Mouse (Mus musculus) liver, adult (tissue): ENCODE results near the gene 4930432M17Rik.

ENCODE experiments used
- GATA4 ChIP-seq: IDR thresholded peaks from 2 replicates; pipeline ENCODE4 v1.6.1; 2014; ENCODE audit warnings: mild to moderate bottlenecking, low read length; ENCODE audit not compliant: insufficient replicate concordance

The 4930432M17Rik gene

DNA sequence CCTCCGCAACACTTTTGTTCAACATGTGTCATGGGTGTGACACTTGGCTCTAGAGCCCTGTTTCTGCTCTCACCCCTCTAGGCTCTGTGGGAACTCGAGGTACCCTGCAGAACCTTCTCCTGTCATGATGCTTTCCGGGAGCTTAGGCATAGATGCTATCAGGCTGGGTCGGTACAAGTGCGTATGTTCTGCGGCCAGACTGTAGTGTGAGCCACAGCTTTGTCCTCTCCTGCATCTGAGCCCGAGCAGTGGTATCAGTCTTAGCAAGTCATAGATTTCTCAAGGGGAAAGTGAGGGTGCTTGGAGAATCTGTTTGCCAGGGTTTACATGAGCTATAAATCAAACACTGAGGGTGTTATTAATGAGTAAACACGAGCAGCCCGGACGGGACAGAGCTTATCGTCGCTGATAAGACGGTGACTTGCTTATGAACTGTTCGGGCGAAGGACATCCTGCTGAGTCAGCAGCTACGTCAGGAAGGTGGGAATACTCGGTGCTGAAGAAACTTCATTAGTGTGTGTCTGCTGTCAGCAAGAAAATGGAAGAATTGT is 42.7 kb downstream of the 4930432M17Rik start:
- TF ChIP-seq GATA4 = no peak; the same call in 1 of the 2 replicates

DNA sequence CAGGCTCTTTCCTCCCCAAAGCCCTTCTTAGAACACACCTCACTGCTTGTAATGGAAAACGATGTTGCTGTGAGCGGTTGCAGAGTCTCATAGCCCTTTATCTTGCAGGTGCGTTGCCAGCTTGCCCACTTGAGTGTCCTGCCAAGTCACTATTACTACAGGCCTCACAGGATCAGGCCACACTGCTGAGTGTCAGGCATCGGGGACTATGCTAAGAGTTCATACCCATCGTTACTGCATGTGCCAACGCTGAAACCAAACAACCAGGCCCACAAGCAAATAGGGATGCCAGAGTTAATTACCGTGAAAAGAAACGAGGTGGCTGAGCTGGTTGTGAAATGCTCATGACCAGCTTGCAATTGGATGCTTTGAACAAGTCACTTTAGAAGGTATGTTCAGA is 43.3 kb downstream of the 4930432M17Rik start:
- no peak for TF ChIP-seq GATA4

DNA sequence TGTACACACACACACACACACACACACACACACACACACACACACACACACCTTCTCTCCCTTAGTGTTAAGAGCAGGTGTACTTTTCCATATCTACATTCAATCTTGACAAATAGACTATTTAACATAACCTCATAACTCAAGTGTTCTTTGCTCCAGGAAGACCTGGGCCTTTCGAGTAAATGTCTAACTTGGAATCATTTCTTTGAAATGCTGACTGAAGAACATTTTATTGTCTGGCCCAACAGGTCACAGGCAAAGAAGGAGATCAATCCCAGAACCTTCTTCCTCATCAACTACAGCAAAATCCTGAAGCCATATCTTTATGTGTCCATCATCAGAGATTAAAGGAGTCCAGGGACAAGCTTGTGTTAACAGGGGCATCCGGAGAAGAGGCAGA is 43.9 kb downstream of the 4930432M17Rik start:
- no peak for TF ChIP-seq GATA4

DNA sequence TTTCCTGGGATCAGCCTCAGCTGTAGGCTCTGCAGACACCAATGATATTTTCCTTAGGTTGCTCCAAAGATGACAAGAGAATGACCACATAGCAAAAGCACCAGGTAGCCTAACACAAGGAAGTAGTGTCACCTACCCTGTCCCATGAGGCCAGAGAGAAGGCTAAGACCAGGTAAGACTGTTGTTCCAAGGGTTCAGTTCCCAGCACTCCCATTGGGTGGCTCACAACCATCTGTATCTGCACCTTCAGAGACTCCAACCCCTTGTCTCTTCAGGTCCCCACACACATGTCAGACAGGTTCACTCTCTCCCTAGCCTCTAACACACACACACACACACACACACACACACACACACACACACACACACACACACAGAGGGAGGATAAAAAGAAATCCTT is 44.8 kb downstream of the 4930432M17Rik start:
- TF ChIP-seq GATA4 = no peak

DNA sequence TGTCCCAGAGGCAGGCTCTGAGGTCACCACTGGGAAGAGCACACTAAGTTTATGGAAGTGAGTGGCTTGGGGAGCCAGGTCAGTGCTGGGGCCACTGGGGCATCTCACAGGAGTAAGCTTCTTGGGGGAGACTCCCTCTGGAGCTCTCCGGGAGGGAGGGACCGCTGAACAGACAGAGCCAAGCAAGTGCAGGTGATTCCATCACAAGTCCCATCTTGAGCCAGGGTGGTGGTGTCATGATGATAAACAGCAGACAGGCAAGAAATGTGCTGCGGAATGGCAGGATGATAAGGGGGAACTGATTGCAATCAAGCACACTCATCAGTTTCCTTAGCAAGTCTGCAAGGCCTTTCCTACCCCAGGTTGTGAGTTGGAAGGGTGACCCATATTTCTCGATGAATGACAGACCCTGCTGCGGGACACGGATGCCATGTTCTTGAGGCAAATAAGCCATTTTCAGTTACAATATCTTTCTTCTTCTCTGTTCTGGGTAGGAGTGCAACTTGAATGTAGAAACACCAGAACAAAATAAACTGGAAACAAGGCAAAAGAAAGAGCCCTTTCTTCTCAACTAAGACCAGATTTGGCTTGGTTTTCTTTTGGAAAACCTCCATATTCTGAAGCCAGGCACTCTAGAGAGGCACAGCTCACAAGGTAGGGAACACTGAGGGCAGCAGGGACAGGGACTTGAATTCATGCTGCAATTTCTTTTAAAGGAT is 45.3 kb downstream of the 4930432M17Rik start:
- no peak for TF ChIP-seq GATA4

DNA sequence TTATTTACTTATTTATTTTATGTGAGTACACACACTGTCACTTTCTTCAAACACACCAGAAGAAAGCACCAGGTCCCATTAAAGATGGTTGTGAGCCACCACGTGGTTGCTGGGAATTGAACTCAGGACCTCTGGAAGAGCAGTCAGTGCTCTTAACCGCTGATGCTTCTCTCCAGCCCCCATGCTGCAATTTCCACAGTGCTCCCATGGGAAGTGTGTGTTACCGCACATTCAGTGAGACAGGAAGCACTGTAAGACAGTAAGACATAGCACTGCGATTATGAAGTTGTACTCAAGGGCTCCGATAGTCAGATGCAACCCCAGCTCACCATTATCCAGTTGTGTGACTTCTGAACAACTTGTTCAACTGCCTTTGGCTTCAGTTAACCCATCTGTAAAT is 45.9 kb downstream of the 4930432M17Rik start:
- TF ChIP-seq GATA4 = no peak

DNA sequence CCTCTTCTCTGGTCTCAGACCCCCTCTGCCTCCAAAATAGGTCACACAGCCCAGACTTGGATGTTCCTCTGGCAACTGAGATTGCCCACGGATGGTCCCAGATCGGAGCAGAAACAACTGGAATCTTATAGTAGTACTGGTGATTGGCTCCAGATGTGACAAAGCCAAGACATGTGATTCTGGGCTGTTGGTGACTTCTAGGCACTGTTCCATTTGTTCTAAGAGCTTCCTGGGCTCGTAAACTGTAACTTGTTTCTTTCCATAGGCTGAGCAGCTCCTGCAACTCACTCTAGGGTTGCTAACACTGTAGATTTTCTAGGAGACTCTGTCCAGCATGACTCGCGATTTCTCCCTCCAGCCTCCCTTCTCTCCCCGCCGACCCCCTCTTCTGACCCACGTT is 48.1 kb downstream of the 4930432M17Rik start:
- TF ChIP-seq GATA4 = no peak

DNA sequence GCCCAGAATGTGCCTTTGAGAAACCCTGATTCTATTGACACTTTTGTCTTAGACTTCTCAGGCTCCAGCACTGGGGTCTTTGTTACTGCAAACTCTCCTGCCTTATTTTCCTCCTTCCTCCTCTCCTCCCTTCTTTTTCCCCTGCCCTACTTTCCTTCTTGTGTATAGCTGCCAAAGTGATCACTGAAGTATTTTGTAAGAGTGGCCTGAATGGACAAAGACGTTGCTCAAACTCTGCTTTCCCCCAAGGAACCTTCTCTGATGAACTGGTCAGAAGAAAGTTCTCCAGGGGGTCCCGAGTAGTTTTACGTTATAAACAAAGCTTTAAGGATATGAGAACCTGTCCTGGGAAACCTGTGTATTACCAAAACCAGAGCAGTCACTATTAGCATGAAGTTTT is 49.1 kb downstream of the 4930432M17Rik start:
- no peak for TF ChIP-seq GATA4

DNA sequence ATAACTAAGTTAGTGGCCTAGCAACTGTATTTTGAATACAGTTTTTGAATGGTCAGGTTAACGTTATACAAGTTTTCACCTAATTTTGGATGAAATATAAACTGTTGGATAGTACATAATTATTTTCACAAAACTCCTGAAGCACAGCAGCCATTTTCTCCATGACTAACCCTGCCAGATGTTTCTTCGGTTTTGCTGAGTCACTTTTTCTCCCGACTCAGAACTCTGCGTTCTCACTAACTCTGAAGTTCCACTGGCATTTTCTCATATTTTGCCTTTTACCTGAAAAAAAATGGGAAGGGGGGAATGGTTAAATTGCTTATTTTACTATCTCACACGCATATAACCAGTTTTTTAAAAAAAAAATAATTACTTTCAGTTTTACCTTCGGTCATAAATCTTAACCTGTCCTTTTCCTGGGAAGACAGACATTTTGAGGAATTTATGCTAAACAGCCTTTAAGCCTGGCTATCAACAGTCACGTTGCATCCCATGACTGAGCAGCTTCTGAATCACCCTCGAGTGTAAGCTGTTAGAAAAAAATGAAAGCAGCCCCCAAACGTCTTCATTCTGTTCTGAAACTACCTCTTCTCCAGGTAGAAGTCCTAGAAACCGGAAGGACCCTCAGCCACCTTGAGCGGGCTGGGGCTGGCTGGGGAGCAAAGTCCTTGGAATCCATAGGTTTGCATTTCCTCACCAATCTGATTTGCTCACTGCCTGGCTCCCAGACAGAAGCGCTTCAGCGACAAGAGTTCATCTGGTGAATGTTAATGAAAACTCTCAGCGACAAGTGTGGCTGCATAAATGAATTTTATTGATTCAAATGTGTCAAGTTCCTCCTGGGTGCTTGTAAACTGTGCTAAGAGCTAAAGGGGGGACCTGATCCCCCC is 50.5 kb downstream of the 4930432M17Rik start:
- no peak for TF ChIP-seq GATA4

DNA sequence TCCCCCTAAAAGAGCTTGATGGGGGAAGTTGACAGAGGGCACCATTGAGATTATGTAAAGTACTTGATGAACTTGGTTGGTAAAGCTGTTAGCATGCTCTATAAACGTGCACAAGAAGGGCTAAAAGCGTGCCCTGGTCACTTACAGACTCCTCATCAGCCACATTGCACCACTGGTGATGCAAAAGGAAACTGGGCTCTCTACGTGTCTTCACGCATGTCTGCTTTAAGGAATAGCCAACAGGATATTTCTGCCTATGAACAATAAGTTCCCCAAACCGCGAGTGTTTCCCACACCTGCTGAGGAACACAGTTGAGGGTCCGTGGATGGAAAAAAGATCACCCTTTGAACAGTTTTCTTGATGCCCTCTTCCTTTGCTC is 51.1 kb downstream of the 4930432M17Rik start:
- TF ChIP-seq GATA4 = no peak

DNA sequence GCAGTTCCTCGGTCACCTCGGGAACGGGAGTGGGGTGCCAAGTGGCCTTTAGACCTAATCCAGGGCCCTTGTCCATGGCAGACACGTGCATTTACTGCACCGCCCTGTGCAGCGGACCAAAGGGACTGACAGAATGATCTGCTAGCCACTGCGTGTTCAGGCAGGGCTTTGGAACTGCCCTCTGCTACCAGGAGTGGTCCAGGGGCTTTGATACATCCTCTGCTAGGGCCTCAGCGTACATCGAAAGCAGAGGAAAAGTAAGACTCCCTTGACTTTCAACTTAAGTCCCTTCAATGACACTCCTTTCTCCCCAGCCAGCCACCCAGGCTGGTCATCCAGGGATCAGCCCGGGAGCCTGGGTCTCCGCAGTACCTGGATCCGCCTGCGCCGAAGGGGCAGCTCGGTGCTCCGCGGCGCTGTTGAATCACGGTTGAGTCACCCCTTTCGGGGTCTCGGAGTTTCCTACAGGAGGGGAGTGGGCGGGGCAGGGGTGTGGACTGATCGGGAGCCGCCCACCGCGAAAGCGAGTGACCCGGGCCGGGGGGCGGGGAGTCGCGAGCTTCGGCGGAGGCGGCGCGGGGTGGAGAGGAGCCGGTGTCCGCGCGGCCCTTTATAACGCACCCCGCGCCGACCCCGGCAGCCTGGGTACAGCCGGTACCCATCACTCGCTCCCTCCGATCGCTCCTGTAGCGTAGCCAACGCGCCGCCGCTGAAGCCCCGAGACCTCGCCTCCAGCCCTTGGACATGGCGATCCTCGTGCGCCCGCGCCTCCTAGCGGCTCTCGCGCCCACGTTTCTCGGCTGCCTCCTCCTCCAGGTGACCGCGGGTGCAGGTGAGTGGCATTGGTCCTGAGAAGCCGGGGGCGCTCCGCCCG is 52.6 kb downstream of the 4930432M17Rik start, which contains the start of gene F3:
Gene F3 (plus strand): TSS at position 567 of the 874 bp plus-strand sequence.
- no peak for TF ChIP-seq GATA4

DNA sequence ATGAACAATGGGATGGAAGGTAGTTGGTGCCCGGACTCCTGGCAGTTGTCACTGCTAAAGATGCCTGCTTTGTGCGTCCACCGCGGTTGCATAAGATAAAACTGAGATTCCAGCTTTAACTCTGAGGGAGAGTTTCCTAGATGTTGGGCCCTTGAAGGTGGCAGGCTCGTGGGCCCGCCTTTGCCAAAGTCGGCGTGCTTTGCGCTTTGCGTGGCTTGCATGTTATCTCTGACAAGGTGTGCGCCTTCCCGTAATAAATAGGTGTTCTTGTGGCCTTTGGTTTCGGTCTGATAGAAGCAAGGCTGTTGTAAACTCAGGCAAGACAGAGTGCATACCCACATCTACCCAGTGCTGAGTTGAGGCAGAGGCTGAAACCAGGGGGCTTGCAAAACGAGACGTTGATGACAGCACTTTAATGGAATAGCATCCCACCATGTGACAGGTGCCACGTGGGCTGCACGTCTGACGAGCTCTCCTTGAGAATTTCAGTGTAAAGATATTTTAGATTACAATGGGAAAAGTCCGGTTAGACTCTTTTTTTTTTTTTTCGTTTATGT is 53.5 kb downstream of the 4930432M17Rik start:
- TF ChIP-seq GATA4 = no peak

DNA sequence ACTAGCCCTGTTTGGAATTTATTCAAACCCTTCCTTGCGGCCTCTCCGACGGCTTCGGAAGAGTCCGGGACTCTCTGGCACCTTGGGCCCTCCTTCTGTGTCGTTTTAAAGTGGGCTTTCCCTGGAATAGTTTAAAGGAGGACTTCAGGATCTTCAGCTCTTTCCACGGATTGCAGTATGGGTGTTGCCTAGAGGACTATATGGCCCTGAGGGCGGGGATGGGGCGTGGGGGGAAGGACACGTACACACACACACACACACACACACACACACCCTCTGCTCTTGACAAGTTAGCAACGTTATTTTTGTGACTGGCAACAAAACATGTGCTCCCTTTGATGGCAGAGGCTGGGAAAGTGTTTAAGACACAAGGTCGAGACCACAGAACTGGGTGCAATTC is 54.0 kb downstream of the 4930432M17Rik start:
- TF ChIP-seq GATA4 = no peak

DNA sequence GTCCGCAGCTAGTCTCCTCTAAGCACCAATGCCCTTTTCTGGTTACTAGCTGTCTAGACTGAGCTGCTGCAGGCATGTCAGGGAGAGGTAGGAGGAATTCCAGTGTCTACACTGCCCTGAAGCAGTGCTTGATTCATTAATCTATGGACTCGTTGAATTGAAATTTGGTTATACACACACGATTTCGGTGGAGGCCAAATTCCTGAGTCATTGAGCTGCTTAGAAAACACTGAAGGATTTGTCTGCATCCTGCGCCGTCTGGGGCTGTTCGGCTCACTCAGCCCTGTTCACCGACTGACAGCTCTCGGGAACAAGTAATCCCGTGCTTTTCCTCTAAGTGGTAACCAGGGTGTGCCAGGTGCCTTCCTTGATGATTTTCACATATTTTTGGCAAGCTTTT is 55.1 kb downstream of the 4930432M17Rik start:
- TF ChIP-seq GATA4 = no peak

DNA sequence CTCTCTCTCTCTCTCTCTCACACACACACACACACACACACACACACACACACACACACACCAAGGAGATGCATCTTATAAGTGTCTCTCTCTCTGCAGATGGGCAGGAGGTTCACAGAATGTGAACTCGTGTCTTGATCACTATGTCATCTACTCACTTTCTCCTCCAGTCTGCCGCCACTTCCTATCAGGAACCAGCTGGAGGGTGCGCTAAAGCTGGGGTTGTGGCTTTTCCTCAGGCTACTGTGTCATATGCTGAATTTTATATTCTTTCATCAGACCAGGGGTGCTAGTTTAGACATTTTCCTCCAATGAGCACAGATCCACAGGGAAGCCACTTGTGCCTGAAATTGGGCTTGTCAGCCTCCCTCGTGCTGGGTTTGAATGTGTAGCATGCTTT is 59.1 kb downstream of the 4930432M17Rik start:
- TF ChIP-seq GATA4 = no peak
